Mouse (Mus musculus) right cerebral cortex, postnatal 25 days (tissue): ENCODE measurements around the gene Mab21l3.
"Not testable (repeated sequence)": the region's sequence is repeated elsewhere in the genome, so short reads cannot be mapped to it uniquely, and the experiment has no call there.

Source experiments
- DNase-seq: peaks from one replicate; pipeline ENCODE4 v3.0.0; 2022

The Mab21l3 gene

DNA sequence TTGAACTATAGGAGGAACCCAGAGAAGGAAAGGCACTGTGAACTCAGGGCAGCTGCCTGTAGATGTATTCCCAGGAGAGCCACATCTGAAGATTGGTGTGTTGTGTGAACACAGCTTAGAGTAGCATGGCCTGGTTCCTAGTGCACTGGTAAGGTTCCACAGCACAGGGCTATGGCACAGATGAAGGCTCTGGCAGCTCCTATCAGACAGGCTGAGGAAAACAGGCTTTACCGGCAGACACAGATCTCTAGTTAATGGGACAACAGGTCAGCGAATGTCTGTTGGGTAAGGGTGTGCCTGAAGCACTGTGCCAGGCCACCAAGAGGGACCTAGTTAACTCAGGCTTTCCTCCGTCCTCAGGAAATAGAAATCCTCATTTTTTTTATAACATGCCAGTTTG is 11.8 kb downstream of the Mab21l3 start:
- DNase-seq, result no peak

DNA sequence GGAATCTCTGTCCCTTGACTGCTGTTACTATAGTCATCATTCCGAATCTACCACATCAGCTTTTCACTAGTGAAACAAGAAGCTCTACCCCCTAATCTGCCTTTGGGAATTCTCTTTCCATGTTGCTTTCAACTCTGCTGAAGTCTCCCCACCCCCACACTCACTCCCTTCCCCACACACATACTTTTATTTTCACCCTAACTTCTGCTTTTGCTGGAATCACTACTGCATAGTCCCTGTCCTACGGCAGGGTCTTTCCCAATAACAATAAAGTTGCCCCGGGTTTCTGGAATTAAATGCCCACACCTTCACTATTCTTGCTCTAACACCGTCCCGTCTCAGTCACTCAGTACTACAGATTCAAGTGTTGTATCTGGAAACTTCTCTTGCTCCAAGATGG is 12.2 kb downstream of the Mab21l3 start:
- no peak for DNase-seq

DNA sequence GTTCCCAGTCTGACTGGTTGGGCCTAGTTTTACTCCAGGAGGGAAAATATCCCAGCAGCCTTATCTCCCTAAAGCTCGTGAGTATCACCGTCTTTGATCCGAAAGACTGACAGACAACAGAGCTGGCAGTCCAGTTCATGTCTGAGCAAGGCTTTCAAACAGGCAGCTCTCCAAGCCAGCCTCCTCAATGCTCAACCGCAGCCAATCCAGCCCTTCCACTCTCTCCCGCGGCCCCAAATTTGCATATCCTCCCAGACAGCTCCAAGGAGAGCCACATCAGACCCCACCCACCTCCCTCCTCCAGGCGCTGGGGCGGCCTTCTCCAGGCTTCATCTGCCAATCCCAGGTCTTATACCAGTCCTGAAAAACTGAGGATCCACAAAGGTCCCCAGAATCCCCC is 12.7 kb downstream of the Mab21l3 start:
- peak; percentile 66 for DNase-seq

DNA sequence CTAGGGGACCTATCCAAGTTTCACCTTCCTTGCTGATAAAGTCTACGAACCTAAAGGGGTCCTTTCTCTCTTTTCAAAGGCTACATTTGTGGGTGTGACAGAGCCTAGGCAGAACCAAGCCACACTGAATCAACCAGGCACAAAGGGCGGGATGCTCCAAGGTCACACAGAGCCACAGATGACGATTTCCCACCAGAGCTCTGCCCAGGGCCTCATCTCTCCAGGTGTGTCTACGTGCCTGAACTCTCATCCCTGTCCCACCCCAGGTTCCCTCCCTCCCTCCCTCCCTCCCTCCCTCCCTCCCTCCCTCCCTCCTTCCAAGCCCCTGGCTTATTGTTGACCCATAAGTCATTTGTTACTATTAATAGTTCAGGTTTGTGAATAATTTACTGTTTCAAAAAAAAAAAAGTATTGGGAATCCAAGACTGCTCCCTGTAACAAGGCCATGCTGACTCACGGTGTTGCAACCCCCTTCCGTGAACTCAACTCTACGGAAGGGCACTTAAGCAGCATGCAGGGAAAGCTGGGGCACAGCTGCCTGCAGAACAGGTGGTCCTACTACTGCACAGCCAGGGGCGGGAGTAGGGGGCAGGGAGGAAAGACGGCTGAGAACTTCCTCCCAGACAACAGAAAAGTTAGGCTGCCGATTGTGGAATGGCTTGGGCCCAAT is 17.4 kb downstream of the Mab21l3 start:
- DNase-seq, result no peak

DNA sequence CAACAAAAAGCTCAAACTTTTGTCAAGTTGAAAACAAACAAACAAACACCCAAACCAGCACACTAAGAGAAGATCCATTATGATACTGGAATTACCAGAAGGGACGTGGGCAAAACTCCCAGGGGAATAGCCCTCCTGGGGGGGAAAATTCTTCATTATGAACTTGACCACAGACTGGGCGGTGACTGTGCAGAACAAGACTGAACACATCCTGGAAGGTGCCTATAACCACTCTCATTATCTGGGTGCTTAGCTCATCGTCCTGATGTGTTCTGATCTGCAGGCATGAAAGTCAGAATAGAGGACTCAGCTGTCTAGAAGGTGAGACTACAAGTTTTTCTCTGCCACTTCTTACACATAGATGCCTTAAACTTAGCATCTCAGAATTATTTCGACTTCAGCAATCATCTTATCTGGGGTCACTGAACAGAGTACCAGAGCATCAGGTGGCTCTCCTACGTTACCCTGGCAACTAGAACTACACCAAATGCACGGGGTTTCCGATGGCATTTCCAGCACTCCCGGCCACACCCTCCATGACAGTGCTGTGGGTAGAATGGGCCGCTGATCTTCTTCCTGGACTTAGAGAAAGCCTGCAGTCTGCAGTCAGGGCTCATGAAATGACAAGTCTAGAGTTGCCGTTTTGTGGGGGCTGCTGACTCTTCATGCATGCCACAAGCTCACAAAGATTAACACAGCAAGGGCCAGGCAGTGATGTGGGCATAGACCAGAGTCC is 18.7 kb downstream of the Mab21l3 start:
- no peak for DNase-seq

DNA sequence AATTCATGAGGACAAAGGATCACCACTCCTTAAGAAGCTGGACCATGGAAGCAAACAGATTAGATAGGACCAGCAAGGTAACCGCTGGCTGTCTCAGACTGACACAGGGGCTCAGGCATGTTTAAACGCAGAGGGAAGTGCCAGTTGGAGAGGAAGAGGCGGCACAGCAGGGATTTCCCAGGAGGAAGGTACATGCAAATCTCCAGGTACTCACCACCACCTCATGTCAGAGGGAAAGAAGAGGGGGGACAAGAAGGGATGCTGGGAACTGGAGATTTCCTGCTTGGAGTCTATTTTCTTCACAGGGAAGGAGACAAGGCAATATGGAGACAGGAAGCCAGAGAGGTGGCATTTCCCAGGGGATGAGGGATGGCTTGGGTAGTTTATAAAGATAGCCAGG is 20.2 kb downstream of the Mab21l3 start:
- DNase-seq, result no peak

DNA sequence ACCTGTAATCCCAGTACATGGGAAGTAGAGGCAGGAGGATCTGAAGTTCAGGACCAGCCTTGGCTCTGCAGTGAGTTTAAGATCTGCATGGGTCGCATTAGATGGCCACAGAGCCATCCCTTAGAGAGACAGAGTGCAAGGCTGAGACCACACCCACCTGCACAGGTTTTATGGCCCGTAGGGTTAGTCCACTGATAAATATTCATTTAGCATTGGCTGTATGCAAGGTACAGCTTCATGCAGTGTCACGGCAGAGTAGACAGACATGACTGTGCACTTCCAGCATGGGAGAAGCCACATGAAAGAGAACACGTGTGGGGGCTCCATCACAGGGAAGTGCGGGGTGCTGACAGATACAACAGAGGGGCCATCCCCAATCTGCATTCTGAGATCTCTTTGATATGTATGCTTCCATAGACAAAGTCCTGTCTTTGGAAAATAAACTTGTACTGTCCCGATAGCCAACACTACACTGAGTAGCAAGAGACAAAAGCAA is 21.5 kb downstream of the Mab21l3 start:
- DNase-seq, result no peak

DNA sequence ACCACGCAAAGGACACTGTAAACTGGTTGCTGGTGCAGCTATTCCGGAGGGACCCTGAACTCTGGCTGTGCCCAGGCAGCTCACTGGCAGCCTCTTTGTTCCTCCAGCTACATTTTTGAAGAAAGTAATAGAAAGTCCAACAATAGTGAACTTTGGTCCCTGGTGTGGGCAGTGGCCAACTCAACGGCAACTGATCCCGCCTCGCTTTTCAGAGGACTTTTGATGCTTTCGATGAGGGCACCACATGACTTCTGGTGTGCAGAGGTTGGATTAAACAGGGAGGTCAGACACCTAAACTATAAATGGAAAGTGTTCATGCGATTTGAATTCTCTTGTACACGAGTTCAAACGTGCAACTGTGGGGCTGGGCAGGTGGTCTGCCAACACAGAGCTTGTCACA is 24.4 kb downstream of the Mab21l3 start:
- DNase-seq, result no peak

DNA sequence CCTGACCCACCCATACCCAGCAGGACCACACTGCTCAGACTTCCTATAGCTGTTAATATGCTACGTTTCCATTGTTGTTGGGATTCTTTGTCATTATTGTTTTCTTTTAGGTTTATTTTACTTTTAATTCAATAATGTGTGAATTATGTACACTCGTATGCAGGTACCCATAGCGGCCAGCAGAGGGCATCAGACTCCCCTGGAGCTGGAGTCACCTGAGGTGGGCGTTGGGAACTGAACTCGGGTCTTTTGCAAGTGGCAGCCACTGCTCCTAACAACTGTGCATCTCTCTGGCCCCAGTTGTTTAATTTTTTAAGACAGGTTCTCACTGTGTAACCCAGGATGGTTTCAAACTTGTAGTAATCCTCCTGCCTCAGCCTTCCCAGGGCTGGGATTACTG is 26.7 kb downstream of the Mab21l3 start:
- DNase-seq, result no peak

DNA sequence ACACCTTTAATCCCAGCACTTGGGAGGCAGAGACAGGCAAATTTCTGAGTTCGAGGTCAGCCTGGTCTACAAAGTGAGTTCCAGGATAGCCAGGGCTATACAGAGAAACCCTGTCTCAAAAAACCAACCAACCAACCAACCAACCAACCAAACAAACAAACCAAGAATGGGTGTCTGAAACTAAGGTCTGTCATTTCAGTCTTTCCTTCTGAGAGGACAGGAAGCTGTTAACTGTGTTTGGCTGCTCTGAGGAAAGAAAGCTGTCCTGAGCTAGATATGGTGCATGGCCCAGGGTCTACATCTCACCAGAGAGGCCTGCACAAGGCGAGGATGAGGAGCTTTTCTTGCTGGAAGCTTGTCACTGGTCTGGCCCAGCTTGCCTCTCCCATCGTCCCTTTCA is 28.1 kb downstream of the Mab21l3 start:
- DNase-seq, result not testable (repeated sequence)

DNA sequence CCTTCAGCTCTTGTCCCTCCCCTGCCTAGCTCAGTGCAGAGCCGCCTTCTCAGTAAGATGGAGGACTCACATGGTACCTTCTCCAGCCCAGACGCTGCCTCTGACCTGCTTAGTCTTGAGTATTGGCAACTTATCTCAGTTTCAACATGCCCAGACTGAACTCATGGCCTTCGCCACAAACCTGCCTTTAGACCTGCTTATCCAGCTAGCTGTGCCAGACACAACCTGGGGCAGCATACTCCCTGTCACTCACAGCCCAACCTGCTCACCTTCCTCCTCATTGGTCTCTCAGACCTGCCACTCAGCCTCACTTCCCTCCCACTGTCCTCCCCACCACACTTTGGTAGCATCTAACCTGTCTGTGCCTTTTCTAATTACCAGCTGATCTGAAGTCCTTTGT is 32.8 kb downstream of the Mab21l3 start:
- no peak for DNase-seq

DNA sequence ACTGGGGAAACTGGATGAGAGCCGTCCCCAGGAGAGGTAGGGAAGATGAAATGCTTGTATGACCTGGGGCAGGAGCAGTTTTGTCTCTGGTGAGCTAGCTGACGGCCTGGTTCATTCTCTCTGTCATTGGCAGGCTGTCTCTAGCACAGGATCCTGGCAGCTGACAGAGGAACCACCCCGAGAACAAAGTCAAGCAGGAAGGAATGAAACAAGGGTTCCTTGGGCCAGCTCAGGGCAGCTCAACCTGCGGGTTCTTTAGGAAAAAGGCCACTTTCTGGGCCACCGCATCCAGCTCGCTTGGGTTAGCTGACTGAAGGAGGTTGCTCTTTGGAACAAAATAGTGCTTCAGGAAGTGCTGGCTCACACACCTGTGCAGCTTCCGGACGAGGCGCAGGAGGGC is 34.0 kb downstream of the Mab21l3 start:
- no peak for DNase-seq

DNA sequence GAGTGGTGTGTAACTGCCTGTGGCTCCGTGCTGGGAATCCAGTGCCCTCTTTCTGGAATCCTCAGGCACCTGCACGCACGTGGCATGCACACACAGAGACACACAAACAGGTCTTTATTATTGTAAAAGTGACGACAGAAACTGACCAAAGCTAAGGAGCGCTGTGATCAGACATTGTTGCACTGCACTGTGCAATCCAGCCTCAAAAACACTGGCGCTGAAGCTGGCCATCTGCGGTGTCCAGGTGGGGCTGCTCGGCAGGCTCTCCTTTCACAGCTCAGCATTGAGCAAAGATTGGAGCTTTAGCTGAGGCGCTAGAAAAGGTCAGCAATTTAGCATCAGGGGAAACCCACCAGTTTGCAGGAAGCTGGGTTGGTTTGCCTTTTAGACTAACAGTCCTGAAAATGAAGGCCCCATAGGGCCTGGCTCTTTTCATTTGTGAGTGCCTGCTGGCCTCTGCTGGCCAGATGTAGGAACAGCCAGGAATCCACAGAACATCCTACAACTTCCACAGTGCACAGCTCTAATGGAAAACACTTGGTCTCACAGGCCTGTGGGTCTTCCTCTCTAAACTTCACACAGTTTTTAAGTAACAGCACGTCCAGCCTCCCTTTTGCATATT is 36.3 kb downstream of the Mab21l3 start:
- DNase-seq, result peak; percentile 75

DNA sequence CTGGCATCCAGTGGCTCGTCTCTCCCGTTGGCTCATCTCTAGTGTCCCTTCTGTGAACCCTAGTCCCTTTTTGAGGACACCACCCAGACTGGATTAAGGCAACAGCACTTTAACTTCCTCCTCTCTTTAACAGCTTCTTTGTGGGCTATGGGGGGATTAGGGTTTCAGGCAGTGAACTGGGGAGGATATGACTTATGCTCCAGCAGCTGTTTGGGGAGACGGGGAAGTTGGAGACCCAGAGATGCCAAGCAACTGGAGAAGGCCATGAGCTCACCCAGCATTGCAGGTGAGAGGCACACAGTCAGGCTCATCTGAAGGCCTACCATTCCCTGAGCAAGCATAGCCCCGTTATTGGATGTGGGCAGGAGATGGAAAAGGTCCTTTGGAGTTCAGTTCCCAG is 36.8 kb downstream of the Mab21l3 start:
- DNase-seq, result no peak

DNA sequence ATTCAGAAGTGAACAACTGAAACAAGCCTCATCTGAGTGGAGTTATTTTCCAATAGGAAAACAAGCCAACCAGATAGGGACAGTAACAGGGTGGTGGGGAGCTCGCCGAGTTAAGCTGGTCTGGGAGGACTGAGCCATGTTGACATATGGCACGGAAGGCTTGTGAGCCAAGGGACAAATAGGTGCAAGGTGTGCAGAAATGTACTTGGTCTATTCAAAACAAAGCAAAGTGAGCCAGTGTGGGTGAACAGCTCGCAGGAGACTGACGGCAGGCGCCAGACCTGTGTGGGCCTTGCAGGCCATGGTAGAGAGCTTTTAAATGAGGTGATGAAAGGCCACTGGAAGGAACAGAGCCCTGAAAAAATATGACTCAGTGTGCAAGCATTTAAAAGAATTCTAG is 41.1 kb downstream of the Mab21l3 start:
- no peak for DNase-seq

DNA sequence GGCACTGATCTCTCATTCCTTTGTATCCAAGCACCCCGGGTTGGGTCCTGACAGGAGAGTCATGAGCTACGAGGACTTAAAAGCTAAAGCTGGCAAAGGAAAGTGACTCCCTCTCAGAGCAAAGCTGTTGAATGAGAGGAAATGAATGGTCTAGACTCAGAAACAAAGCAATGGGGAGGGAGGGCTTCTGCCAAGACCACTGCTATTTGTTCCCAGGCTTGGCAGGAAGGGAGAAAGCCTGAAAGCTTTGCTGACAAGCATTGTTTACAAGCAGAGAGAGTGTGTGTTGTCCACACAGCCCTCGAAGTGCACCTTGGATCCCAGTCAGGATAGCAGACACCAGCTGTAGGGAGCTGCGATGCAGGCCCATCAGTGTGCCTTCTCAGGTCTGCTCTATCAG is 41.8 kb downstream of the Mab21l3 start:
- no peak for DNase-seq

DNA sequence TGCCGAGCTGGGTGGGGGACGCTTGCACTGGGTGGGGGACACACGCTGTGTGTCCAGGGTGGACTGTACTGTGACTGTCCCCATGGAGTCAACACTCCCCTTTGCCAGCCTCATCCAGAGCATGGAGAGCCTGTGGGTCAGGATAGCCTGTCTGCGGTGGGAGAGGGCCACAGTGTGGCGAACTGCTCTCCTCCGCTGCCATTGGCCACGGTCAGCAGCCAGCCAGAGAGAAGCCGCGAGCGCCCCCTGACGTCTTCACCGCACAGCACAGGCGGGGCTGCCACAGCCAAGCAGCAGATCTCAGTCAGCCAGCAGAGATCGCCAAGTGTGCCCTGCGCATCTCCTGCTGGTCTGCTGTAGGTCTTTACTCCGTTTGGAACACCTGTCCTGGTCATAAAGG is 42.6 kb downstream of the Mab21l3 start:
- DNase-seq, result peak; percentile 87

DNA sequence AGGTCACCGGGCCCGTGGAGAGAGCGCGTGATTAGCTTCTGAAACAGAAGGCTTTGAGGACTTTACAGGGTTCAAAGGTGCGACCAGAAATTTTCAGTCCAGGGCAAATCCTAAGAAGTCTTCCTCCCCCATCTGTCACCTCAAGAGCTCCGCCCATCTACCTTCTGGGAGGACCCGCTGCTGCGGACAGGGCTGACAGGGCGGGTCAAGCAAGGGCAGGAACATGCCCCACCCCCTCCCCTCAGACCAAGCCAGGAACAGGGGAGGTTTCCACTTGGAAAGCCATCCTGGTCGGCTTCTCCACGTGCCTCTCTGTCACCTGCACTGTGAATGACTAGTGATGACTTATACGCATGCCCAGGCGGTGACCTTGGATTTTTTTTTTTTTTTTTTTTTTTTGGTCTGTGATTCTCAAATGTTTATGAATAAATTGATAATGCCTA is 43.2 kb downstream of the Mab21l3 start:
- no peak for DNase-seq

DNA sequence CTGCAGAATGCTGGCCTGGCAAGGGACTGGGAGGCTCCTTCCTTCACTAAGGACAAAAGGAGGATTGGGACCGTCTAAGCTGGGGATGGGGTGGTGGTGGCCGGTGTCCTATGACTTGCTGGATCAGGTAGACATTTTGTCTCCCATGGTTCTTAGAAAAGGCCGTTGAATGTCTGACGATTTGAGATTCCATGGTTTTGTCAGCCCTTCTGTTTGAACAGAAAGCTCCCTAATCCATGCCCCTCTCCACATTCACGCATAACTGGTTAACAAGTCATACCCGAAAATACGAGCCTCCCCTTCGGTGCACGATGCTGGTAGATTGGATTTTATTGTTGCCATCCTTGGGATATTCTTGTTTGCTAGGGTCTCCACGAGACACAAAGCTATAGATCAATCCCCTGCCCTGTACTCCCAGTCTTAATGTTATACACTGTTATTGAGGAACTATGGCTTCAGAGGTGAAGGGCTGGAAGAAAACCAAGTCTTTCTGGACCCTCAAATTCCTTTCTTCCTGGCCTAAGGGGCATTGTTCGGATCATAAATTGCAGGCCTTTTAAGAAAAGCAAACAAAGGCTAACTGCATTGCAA is 43.7 kb downstream of the Mab21l3 start:
- DNase-seq, result no peak

DNA sequence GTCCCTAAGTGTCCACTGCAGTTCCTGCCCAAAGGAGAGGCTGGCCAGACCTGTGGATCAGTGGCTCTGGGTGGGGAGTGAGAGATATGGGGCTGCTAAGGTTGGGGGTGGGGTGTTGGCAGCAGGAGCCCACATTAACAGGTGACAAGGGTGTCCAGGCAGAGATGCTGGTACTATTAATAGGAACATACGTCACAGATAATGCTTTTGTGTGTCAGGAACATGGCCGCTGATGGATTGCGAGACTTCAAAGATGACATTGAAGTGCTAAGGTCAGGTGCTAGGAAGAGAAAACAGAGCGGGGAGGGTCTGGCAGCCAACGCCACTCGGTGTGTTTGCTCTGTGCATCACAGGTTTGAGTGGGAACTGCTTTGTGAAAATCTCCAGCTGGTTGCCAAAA is 44.4 kb downstream of the Mab21l3 start:
- DNase-seq, result no peak

DNA sequence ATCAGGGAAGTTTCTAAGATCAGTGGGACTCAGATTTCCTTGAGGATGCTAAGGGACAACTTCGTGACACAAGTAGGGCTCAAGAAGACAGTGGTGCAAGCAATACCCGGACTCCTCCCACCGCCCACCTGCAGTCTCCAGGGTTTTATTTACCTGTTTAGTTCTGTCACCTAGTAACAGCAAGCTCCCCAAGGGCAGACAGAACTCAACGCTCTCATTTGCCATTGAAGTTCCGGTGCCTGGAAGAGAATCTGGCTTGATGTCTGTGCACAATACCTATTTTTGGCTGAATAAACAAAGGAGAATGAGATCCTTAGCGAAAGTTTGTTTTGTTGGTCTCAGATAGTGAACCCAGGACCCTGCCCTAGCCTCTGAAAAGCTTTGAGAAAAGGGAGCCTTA is 45.0 kb downstream of the Mab21l3 start:
- no peak for DNase-seq

DNA sequence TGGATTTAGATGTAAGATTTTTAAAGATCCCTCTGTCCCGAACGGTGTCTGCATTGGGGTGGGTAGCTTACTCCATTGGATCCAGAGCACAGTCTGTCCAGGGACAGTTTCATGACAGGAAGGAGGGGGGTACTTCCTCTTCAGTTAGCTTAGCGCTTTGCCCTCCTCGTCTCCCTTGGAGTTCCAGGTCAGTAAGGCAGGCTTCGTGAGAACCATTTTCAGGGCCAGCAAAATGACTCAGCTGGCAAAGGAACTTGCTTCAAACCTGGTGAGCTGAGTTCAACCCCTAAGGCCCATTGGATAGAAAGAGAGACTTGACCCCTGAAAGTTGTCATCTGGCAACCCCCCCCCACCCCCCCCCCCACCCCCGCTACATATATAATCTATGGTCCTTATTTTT is 46.0 kb downstream of the Mab21l3 start:
- no peak for DNase-seq

DNA sequence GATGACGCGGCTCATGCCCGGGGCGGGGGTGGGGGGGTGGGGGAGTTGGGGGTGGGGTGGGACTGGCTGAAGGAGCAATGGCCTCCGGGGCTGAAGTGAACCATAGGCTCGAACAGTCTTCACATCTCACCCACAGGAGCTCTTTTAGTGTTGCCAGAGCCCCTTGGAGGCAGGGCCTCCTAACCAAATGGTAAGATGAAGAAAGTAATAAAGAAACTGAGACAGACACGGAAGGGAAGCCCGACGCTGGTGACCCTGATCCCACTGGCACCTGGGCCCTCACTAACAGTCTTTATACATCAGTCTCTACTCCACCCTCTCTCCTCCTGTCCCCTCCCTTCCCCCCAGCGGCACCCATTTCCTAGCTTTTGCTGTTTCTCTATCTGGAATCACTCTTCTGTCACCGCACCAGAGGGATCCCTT is 48.2 kb downstream of the Mab21l3 start:
- DNase-seq, result no peak
